Mouse (Mus musculus): ENCODE results near the gene Cyb561d2. TPM values are rescaled to one million over a fixed set of nuclear protein-coding genes. Genes with fewer than 3 reads are reported as not detected.

Cyb561d2 gene
- polyA plus RNA-seq, 1 experiment from 2014 or later = 27.6 TPM

DNA sequence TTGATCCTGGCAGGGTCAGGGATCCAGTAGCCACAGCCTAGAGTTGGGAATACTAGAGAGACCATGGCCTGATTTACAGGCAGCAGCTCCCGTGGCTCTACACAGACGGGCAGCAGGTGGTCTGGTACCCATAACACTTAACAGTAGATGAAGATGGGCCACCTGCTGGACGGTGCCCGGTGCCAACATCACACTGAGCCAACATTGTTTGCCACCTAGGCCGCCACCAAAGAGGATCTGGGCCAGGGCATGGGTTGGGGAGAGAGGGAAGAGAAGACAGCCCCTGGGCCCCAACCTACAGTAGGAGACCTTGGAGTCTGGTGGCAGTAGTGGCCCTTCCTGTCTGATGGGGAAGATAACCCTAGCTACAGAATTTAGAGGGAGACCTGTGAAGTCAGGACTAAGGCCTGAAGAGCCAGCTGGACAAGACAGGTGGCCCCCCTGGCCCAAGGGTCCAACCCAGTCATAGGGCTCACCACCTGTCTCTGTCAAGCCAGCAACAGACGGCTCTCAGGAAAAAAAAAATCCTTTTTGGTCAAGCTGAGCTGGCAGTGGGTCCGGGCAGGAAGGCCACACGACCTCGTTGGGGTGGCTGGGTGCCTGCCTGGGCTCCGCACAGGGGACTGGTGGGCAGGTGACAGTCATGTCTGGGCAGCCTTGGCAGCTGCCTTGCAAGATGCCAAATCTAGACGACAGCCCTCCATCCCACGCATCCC lies 39.7 kb downstream of the Cyb561d2 start:
- Histone ChIP-seq H3K27me3 (ENCODE audit: control insufficient read depth, insufficient read depth, low read depth, low read length) (no peaks in the 10 kb centered on the region), H3K27ac (ENCODE audit: low read length) (no peak overlapping the region), H3K9me3 (ENCODE audit: control insufficient read depth, low read length) (no peaks in the 10 kb centered on the region), H3K36me3 (ENCODE audit: control insufficient read depth, insufficient read depth, low read length) (no peaks in the 10 kb centered on the region), H3K4me3 (ENCODE audit: low read length) (no peak overlapping the region), H3K4me2 (ENCODE audit: low read depth, low read length) (no peak overlapping the region), H3K4me1 (replicated peaks; ENCODE audit: control insufficient read depth, insufficient read depth, low read length) (no peaks in the 10 kb centered on the region), H3K9ac (ENCODE audit: low read length) (no peak overlapping the region)
- ATAC-seq (ENCODE audit: low read depth) = no peak
- 86% methylated on average over 12 of the region's 12 CpGs for WGBS

DNA sequence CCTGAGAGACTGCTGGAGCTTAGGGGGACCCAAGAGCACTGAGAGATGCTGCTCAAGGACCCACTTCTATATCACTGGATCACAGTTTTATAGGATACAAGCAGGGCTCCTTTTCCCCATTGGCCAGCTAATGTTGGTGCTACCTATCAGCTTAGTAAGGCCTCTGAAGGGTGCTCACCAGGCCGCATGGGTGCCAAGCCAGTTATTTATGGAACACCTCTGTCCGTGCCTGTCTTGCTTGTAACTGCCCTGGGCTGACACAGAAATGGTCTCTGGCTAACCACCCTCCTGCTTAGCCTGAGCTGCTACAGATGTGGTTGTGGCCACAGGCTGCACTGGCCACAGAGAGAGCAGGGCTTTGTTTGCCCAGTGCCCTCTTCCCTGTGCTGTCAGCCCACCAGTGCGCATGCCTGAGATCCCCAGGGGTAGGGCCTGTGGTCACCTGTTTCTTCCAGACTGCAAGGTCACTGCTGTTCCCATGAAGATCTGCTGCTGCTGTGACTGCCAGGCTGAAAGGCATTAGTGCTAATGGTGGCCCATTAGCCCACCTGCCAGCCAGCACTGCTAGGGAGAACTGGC lies 41.2 kb downstream of the Cyb561d2 start:
- Histone ChIP-seq H3K36me3 (ENCODE audit: control insufficient read depth, insufficient read depth, low read length) (no peaks in the 10 kb centered on the region), H3K4me2 (ENCODE audit: low read depth, low read length) (no peak overlapping the region)
- ATAC-seq (ENCODE audit: low read depth) = no peak

DNA sequence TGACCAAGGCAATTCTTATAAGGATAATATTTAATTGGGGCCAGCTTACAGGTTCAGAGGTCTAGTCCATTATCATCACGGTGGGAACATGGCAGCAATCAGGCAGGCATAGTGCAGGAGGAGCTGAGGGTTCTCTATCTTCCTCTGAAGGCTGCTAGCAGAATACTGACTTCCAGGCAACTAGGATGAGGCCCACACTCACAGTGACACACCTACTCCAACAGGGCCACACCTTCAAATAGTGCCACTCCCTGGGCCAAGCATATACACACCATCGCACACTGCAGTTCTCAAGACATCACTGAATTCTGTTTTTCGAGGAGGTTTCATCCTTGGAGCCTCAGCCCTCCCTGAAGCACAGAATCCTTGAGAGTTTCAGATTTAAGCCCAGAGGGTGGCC lies 45.6 kb downstream of the Cyb561d2 start:
- H3K9ac ChIP-seq (ENCODE audit: low read length) = no peak overlapping the region
- no peaks in the 10 kb centered on the region for H3K9me3 ChIP-seq (ENCODE audit: control insufficient read depth, low read length)
- H3K4me3 ChIP-seq (ENCODE audit: low read length) = no peak overlapping the region
- H3K4me2 ChIP-seq (ENCODE audit: low read depth, low read length) = no peak overlapping the region
- no peak for ATAC-seq (ENCODE audit: low read depth)
- no peak overlapping the region for H3K27ac ChIP-seq (ENCODE audit: low read length)
- no peaks in the 10 kb centered on the region for H3K36me3 ChIP-seq (ENCODE audit: control insufficient read depth, insufficient read depth, low read length)
- no peaks in the 10 kb centered on the region for H3K4me1 ChIP-seq (replicated peaks; ENCODE audit: control insufficient read depth, insufficient read depth, low read length)
- no peaks in the 10 kb centered on the region for H3K27me3 ChIP-seq (ENCODE audit: control insufficient read depth, insufficient read depth, low read depth, low read length)
- 74% methylated on average over 3 of the region's 3 CpGs for WGBS

More for the DNA sequence above, 41.2 kb downstream of the Cyb561d2 start:
- Histone ChIP-seq H3K27me3 (ENCODE audit: control insufficient read depth, insufficient read depth, low read depth, low read length) (no peaks in the 10 kb centered on the region), H3K9me3 (ENCODE audit: control insufficient read depth, low read length) (no peaks in the 10 kb centered on the region), H3K4me3 (ENCODE audit: low read length) (no peak overlapping the region), H3K4me1 (replicated peaks; ENCODE audit: control insufficient read depth, insufficient read depth, low read length) (no peaks in the 10 kb centered on the region), H3K9ac (ENCODE audit: low read length) (no peak overlapping the region), H3K27ac (ENCODE audit: low read length) (no peak overlapping the region)
- WGBS = 81% methylated on average over 3 of the region's 3 CpGs

DNA sequence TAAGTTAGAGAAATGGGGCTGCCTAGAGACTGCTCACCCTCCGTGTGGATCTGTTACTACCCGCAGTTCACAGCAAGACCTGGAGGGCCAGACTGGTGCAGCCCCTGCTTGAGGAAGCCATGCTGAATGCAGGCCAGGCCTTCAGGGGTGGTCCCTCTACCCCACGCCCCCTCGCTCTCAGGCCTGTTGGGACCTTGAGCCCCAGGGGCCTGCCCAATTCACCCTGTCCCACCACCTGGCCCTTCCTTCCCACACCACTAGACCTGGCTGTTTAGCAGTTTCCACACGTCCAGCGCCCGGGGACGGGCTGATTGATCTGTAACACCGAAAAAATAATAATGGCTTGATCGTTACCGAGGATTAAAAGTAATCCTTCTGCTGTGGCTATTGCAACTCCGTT lies 47.8 kb downstream of the Cyb561d2 start:
- H3K27ac ChIP-seq (ENCODE audit: low read length) = no peak overlapping the region

DNA sequence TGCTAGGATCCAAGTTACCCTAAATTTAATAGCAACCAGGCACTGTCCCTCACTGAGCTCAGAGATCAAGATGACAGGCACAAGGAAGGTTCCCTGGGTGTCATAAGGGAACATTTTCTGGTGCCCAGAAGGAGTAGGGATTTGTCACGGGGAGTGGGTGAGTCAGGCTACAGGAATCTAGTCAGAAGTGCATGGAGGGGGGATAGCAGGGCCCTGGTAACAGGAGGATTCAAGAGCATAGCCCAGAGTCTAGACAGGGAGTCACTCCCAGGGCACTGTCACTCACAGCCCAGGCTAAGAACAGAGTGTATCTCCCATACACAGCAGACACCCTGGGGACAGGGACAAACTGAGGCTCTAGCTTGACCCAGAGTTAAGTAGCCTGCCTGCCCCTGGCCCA lies 48.5 kb downstream of the Cyb561d2 start:
- Histone ChIP-seq H3K4me3 (ENCODE audit: low read length) (no peak overlapping the region), H3K9me3 (ENCODE audit: control insufficient read depth, low read length) (no peaks in the 10 kb centered on the region), H3K4me1 (replicated peaks; ENCODE audit: control insufficient read depth, insufficient read depth, low read length) (no peaks in the 10 kb centered on the region), H3K27me3 (ENCODE audit: control insufficient read depth, insufficient read depth, low read depth, low read length) (no peaks in the 10 kb centered on the region), H3K9ac (ENCODE audit: low read length) (no peak overlapping the region), H3K27ac (ENCODE audit: low read length) (no peak overlapping the region), H3K4me2 (ENCODE audit: low read depth, low read length) (no peak overlapping the region), H3K36me3 (ENCODE audit: control insufficient read depth, insufficient read depth, low read length) (no peaks in the 10 kb centered on the region)
- no peak for ATAC-seq (ENCODE audit: low read depth)
- 38% methylated on average over 1 of the region's 1 CpGs for WGBS

More for the DNA sequence above, 47.8 kb downstream of the Cyb561d2 start:
- Histone ChIP-seq H3K4me1 (replicated peaks; ENCODE audit: control insufficient read depth, insufficient read depth, low read length) (no peaks in the 10 kb centered on the region), H3K27me3 (ENCODE audit: control insufficient read depth, insufficient read depth, low read depth, low read length) (no peaks in the 10 kb centered on the region), H3K9ac (ENCODE audit: low read length) (no peak overlapping the region), H3K4me2 (ENCODE audit: low read depth, low read length) (no peak overlapping the region), H3K9me3 (ENCODE audit: control insufficient read depth, low read length) (no peaks in the 10 kb centered on the region), H3K36me3 (ENCODE audit: control insufficient read depth, insufficient read depth, low read length) (no peaks in the 10 kb centered on the region), H3K4me3 (ENCODE audit: low read length) (no peak overlapping the region)
- WGBS = 81% methylated on average over 12 of the region's 12 CpGs
- ATAC-seq (ENCODE audit: low read depth) = 0 out of 2 replicates have a peak, but pooled peaks have one; percentile 20

DNA sequence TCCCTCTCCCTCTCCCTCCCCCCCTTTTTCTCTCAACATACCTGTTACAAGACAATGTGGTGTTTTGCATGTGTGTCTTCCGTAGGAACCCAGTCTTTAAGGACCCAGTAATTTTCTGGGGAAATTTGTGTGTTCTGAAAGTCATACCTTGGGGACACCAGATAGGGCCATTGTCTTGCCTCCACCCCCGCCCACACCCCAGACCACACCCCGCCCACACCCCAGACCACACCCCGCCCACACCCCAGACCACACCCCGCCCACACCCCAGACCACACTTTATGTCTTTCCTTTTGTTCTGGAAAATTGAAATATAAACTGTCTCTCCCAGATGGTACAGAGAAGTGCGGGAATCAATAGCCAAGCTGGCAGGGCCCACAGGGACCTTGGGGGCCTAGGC lies 51.4 kb downstream of the Cyb561d2 start:
- WGBS = 56% methylated on average over 6 of the region's 6 CpGs
- Histone ChIP-seq H3K36me3 (ENCODE audit: control insufficient read depth, insufficient read depth, low read length) (no peaks in the 10 kb centered on the region), H3K4me2 (ENCODE audit: low read depth, low read length) (no peak overlapping the region), H3K4me3 (ENCODE audit: low read length) (no peak overlapping the region), H3K4me1 (replicated peaks; ENCODE audit: control insufficient read depth, insufficient read depth, low read length) (no peaks in the 10 kb centered on the region), H3K27me3 (ENCODE audit: control insufficient read depth, insufficient read depth, low read depth, low read length) (no peaks in the 10 kb centered on the region), H3K9me3 (ENCODE audit: control insufficient read depth, low read length) (no peaks in the 10 kb centered on the region), H3K27ac (ENCODE audit: low read length) (no peak overlapping the region), H3K9ac (ENCODE audit: low read length) (no peak overlapping the region)
- ATAC-seq (ENCODE audit: low read depth) = no peak

DNA sequence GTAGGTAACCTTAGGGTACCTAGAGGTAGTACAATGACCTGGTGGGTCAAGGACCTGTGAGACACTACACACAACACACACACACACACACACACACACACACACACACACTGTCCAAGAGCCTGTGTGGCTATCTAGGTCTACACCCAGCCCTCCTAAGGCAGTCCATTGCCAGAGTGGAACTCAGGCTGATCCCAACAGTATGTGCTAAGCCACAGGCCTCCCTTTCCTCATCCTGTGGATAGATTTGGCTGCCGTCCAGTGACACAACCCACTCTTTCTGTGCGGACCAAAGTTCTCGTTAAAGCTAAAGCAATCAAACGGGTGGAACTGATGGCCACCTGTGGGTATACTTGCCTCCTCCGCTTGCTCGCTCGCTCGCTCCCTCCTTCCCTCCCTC lies 51.8 kb downstream of the Cyb561d2 start:
- no peak overlapping the region for H3K4me2 ChIP-seq (ENCODE audit: low read depth, low read length)

More for the DNA sequence above, 51.8 kb downstream of the Cyb561d2 start:
- no peaks in the 10 kb centered on the region for H3K9me3 ChIP-seq (ENCODE audit: control insufficient read depth, low read length)
- no peak overlapping the region for H3K27ac ChIP-seq (ENCODE audit: low read length)
- H3K27me3 ChIP-seq (ENCODE audit: control insufficient read depth, insufficient read depth, low read depth, low read length) = no peaks in the 10 kb centered on the region
- no peaks in the 10 kb centered on the region for H3K36me3 ChIP-seq (ENCODE audit: control insufficient read depth, insufficient read depth, low read length)
- 46% methylated on average over 8 of the region's 8 CpGs for whole genome bisulfite sequencing
- no peaks in the 10 kb centered on the region for H3K4me1 ChIP-seq (replicated peaks; ENCODE audit: control insufficient read depth, insufficient read depth, low read length)
- H3K4me3 ChIP-seq (ENCODE audit: low read length) = no peak overlapping the region
- no peak overlapping the region for H3K9ac ChIP-seq (ENCODE audit: low read length)
- no peak for ATAC-seq (ENCODE audit: low read depth)

Other genes starting within 250 kb of the Cyb561d2 start
- gene Cish, start 246.2 kb downstream of the Cyb561d2 start, polyA plus RNA-seq (2015; fragmentation: Nextera tagmentation; extraction: Ambion mirVana) = 19.3 and 20.5 TPM in 2 replicates
- 11.5 and 12.4 TPM in 2 replicates for gene Hemk1, start 203.8 kb downstream of the Cyb561d2 start, polyA plus RNA-seq (2015; fragmentation: Nextera tagmentation; extraction: Ambion mirVana)
- gene 6430571L13Rik, start 201.6 kb downstream of the Cyb561d2 start, polyA plus RNA-seq (2015; fragmentation: Nextera tagmentation; extraction: Ambion mirVana) = 0.83 and 0.85 TPM in 2 replicates
- 0.38 and 0.60 TPM in 2 replicates for gene Cacna2d2, start 142.6 kb downstream of the Cyb561d2 start, polyA plus RNA-seq (2015; fragmentation: Nextera tagmentation; extraction: Ambion mirVana)
- 39.0 and 39.4 TPM in 2 replicates for gene Tmem115, start 8.2 kb downstream of the Cyb561d2 start, polyA plus RNA-seq (2015; fragmentation: Nextera tagmentation; extraction: Ambion mirVana)
- 41.9 and 43.7 TPM in 2 replicates for gene Nprl2, start within 50 bp of the Cyb561d2 start, polyA plus RNA-seq (2015; fragmentation: Nextera tagmentation; extraction: Ambion mirVana)
- gene Zmynd10, start 5.1 kb upstream of the Cyb561d2 start, polyA plus RNA-seq (2015; fragmentation: Nextera tagmentation; extraction: Ambion mirVana) = 16.7 and 19.7 TPM in 2 replicates
- gene Rassf1, start 9.4 kb upstream of the Cyb561d2 start, polyA plus RNA-seq (2015; fragmentation: Nextera tagmentation; extraction: Ambion mirVana) = 55.4 and 58.5 TPM in 2 replicates
- 35.6 and 41.6 TPM in 2 replicates for gene Tusc2, start 21.1 kb upstream of the Cyb561d2 start, polyA plus RNA-seq (2015; fragmentation: Nextera tagmentation; extraction: Ambion mirVana)
- gene Hyal2, start 25.8 kb upstream of the Cyb561d2 start, polyA plus RNA-seq (2015; fragmentation: Nextera tagmentation; extraction: Ambion mirVana) = 101 and 102 TPM in 2 replicates
- 10.1 and 13.8 TPM in 2 replicates for gene Hyal1, start 34.7 kb upstream of the Cyb561d2 start, polyA plus RNA-seq (2015; fragmentation: Nextera tagmentation; extraction: Ambion mirVana)
- 22.3 and 23.0 TPM in 2 replicates for gene Naa80, start 36.7 kb upstream of the Cyb561d2 start, polyA plus RNA-seq (2015; fragmentation: Nextera tagmentation; extraction: Ambion mirVana)
- 0.97 and 1.6 TPM in 2 replicates for gene Hyal3, start 38.6 kb upstream of the Cyb561d2 start, polyA plus RNA-seq (2015; fragmentation: Nextera tagmentation; extraction: Ambion mirVana)
- gene Ifrd2, start 45.4 kb upstream of the Cyb561d2 start, polyA plus RNA-seq (2015; fragmentation: Nextera tagmentation; extraction: Ambion mirVana) = 44.1 and 51.9 TPM in 2 replicates
- 11.8 and 12.5 TPM in 2 replicates for gene Sema3b, start 67.0 kb upstream of the Cyb561d2 start, polyA plus RNA-seq (2015; fragmentation: Nextera tagmentation; extraction: Ambion mirVana)
- 457 and 458 TPM in 2 replicates for gene Gnai2, start 93.2 kb upstream of the Cyb561d2 start, polyA plus RNA-seq (2015; fragmentation: Nextera tagmentation; extraction: Ambion mirVana)
- gene Slc38a3, start 127.3 kb upstream of the Cyb561d2 start, polyA plus RNA-seq (2015; fragmentation: Nextera tagmentation; extraction: Ambion mirVana) = 4.5 and 5.4 TPM in 2 replicates
- 0.65 and 1.2 TPM in 2 replicates for gene Gnat1, start 137.5 kb upstream of the Cyb561d2 start, polyA plus RNA-seq (2015; fragmentation: Nextera tagmentation; extraction: Ambion mirVana)
- 10.4 and 11.8 TPM in 2 replicates for gene Sema3f, start 168.3 kb upstream of the Cyb561d2 start, polyA plus RNA-seq (2015; fragmentation: Nextera tagmentation; extraction: Ambion mirVana)
- 212 and 220 TPM in 2 replicates for gene Rbm5, start 228.8 kb upstream of the Cyb561d2 start, polyA plus RNA-seq (2015; fragmentation: Nextera tagmentation; extraction: Ambion mirVana)